Mouse (Mus musculus) lung, adult 2 months (tissue): ENCODE results near the gene Kif24.

Experiments used
- CTCF ChIP-seq: fragments of 200-500 bp; IDR thresholded peaks from 2 replicates; pipeline ENCODE4 v1.5.1; 2011; ENCODE audit warnings: mild to moderate bottlenecking, low read length, control low read depth; ENCODE audit not compliant: insufficient read depth
- POLR2A ChIP-seq: fragments of 200-500 bp; IDR thresholded peaks from 2 replicates; pipeline ENCODE4 v1.6.1; 2011; ENCODE audit warnings: low read depth, mild to moderate bottlenecking, control low read depth, low read length, borderline replicate concordance; ENCODE audit errors: extremely low read depth

- TF ChIP-seq CTCF = peak; percentile 42
- TF ChIP-seq POLR2A = no peak
Observed at GRCm38 (mm10) chr4:41468396-41469080, 3.9 kb upstream of the Kif24 start.
